Mouse (Mus musculus) liver, embryonic 14.5 days (tissue): ENCODE results near the gene Plekhg4.

Source experiments
- CTCF ChIP-seq: IDR thresholded peaks from 2 replicates; pipeline ENCODE4 v1.5.1; 2016; ENCODE audit warnings: antibody characterized with exemption, low read depth, control low read depth
- EP300 ChIP-seq: IDR thresholded peaks from 2 replicates; pipeline ENCODE4 v1.6.1; 2016; ENCODE audit warnings: antibody characterized with exemption, low read depth

- no peak for TF ChIP-seq CTCF
- TF ChIP-seq EP300: no peak
Measured at GRCm38 (mm10) chr8:105332523-105332922, 40.6 kb upstream of the Plekhg4 start.
